Mouse (Mus musculus) liver, adult (tissue): ENCODE measurements around the gene Arhgap23.

Source experiments
- GATA4 ChIP-seq: IDR thresholded peaks from 2 replicates; pipeline ENCODE4 v1.6.1; 2014; ENCODE audit warnings: mild to moderate bottlenecking, low read length; ENCODE audit not compliant: insufficient replicate concordance

The Arhgap23 gene

GRCm38 (mm10) chr11:97492836-97493235, 77.5 kb downstream of the Arhgap23 start:
- no peak for TF ChIP-seq GATA4

- no peak for TF ChIP-seq GATA4
Observed at GRCm38 (mm10) chr11:97497543-97497942, 82.2 kb downstream of the Arhgap23 start.

- TF ChIP-seq GATA4, result no peak
Observed at GRCm38 (mm10) chr11:97499865-97500719, 84.8 kb downstream of the Arhgap23 start, which contains the start of gene 4933428G20Rik. Gene 4933428G20Rik, minus strand, starts transcription at chr11:97500340.

GRCm38 (mm10) chr11:97500720-97501448, 85.6 kb downstream of the Arhgap23 start:
- no peak for TF ChIP-seq GATA4

GRCm38 (mm10) chr11:97502383-97502782, 87.0 kb downstream of the Arhgap23 start:
- TF ChIP-seq GATA4, result no peak

GRCm38 (mm10) chr11:97502846-97503245, 87.5 kb downstream of the Arhgap23 start:
- no peak for TF ChIP-seq GATA4

GRCm38 (mm10) chr11:97505784-97506183, 90.5 kb downstream of the Arhgap23 start:
- no peak for TF ChIP-seq GATA4

- no peak for TF ChIP-seq GATA4
Observed at GRCm38 (mm10) chr11:97506331-97506730, 91.0 kb downstream of the Arhgap23 start.

GRCm38 (mm10) chr11:97508198-97508597, 92.9 kb downstream of the Arhgap23 start:
- TF ChIP-seq GATA4, result no peak

GRCm38 (mm10) chr11:97509058-97509457, 93.7 kb downstream of the Arhgap23 start:
- TF ChIP-seq GATA4, result no peak

GRCm38 (mm10) chr11:97509715-97510485, 94.6 kb downstream of the Arhgap23 start:
- no peak for TF ChIP-seq GATA4

GRCm38 (mm10) chr11:97510966-97511660, 95.8 kb downstream of the Arhgap23 start:
- TF ChIP-seq GATA4, result no peak

- no peak for TF ChIP-seq GATA4
Observed at GRCm38 (mm10) chr11:97511661-97512369, 96.5 kb downstream of the Arhgap23 start.

- TF ChIP-seq GATA4, result no peak
Observed at GRCm38 (mm10) chr11:97512511-97512910, 97.2 kb downstream of the Arhgap23 start.

GRCm38 (mm10) chr11:97513066-97513465, 97.7 kb downstream of the Arhgap23 start:
- no peak for TF ChIP-seq GATA4

- no peak for TF ChIP-seq GATA4
Observed at GRCm38 (mm10) chr11:97520541-97520940, 105.2 kb downstream of the Arhgap23 start.
